Mouse (Mus musculus): ENCODE data around the gene Acvr1c.

GRCm38 (mm10) chr2:58304450-58304849 is 53.2 kb downstream of the Acvr1c start:
- no peak for TF ChIP-seq CTCF (IDR thresholded peaks at IDR 0.05; ENCODE audit: borderline replicate concordance, extremely low read depth, insufficient read depth, insufficient read length)
- no peak for TF ChIP-seq POLR2A (IDR thresholded peaks at IDR 0.05; ENCODE audit: borderline replicate concordance, extremely low read depth, insufficient read depth, insufficient read length, poor library complexity, severe bottlenecking)
